Mouse (Mus musculus) heart, adult 2 months (tissue): ENCODE measurements at regions not wholly inside any gene's neighbourhood (a gene's known extent, or its start where the extent isn't known, plus 50 kb on each side); places are given as distances from the start of the nearest gene placed in this dataset.

Source experiments
- CTCF ChIP-seq: fragments of 200-600 bp; IDR thresholded peaks from 2 replicates; pipeline ENCODE4 v1.8.1; 2022; ENCODE audit warnings: antibody characterized with exemption, mild to moderate bottlenecking, moderate library complexity
- POLR2A ChIP-seq: fragments of 200-500 bp; IDR thresholded peaks from 2 replicates; pipeline ENCODE4 v1.6.1; 2011; ENCODE audit warnings: mild to moderate bottlenecking, low read depth, low read length, control low read depth; ENCODE audit not compliant: insufficient read depth

DNA sequence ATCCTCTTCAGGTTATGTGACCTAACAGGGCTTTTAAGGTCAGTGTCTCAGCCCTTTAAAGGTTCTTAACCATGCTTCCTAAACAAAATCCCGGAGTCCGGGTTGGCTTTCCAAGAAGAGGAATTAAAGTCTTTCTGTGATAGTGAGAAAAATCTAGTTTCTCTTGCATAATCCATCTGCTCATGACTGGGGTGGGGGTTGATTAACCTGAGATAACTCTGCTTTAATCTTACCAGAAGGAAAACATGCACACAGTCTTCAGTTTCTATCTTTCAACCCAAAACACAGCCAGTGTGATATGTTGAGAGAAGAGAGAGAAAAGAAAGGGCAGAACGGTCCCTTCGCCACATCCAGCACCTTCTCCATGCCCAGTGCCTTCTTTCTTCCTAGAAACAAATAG, 508.8 kb downstream of the Pdcd6ip start:
- no peak for TF ChIP-seq POLR2A
- TF ChIP-seq CTCF = no peak
